In genomic region chr6:25320291-25320844, GRCm38 (mm10) we compare ENCODE assay signal across 18 mouse cellular contexts.
DNase-seq lines count a peak whose midpoint lies in the region; ATAC-seq and TF ChIP-seq lines count a peak whose summit lies in the region.
"Had no signal": no experiment of that assay in that cellular context is flagged by ENCODE, and none has a peak within 500 bp of the region (broad histone marks: within the 10 kb centered on the region; RNA-seq: fewer than 3 reads in every experiment).

No protein-coding gene starts in this region.

- TF ChIP-seq CTCF in brain, embryonic 14.5 days (IDR thresholded peaks at IDR 0.05; ENCODE audit: borderline replicate concordance, extremely low read depth, insufficient read depth, insufficient read length) = no peak

- ATAC-seq in frontal cortex, adult (ENCODE audit: low TSS enrichment) = peak; percentile 59
- ATAC-seq: forebrain, embryonic 13.5 days; hindbrain, embryonic 16.5 days; inflammation-experienced regulatory T-cells, adult 6 months had no signal

- intact Hi-C loops in left cerebral cortex, postnatal 25 days (cut with DNase I) = no loop called here

- TF ChIP-seq POLR2A in brain, embryonic 14.5 days (IDR thresholded peaks at IDR 0.05; ENCODE audit: borderline replicate concordance, extremely low read depth, insufficient read depth, insufficient read length, poor library complexity, severe bottlenecking) = no peak

- DNase-seq in frontal cortex, postnatal 25 days (ENCODE audit: low spot score in 2 of 2) = no peak
- peak; percentile 3 to 31 for DNase-seq in left cerebral cortex, postnatal 25 days (ENCODE audit: low spot score in 2 of 2)
- no peak for DNase-seq in left cerebral cortex, adult 8-10 months (ENCODE audit: low spot score in 2 of 2)
- DNase-seq in Muller cell, postnatal 12 days (ENCODE audit: inconsistent ontology term) = peak; percentile 83
- DNase-seq in brain, embryonic 14.5 days (ENCODE audit: low read depth) = peak; percentile 2
- DNase-seq in left cerebral cortex, adult 11 months (ENCODE audit: low spot score) = no peak
- DNase-seq: adrenal gland, adult 2 months; adrenal gland, postnatal 25 days; cerebellum, adult 11-12 months; cerebellum, adult 9-10 months; cerebellum, postnatal 25 days; gastrocnemius, postnatal 10 days; heart, postnatal 10 days; heart, postnatal 4 days had no signal

Comparison
In these comparisons a context has a peak if more than half of its experiments do, and no peak if none do; other contexts are left out.
1. DNase-seq: peak in left cerebral cortex, postnatal 25 days (2 of 2), Muller cell, postnatal 12 days (single experiment) and brain, embryonic 14.5 days (single experiment); none in frontal cortex, postnatal 25 days (0 of 2), left cerebral cortex, adult 8-10 months (0 of 2) and left cerebral cortex, adult 11 months (single experiment).